Mouse (Mus musculus) G1E-ER4 (cell line): Measurements from ENCODE around the gene Macf1. TPM values are rescaled to one million over a fixed set of nuclear protein-coding genes. Genes with fewer than 3 reads are reported as not detected.

Experiments used
- GATA1 ChIP-seq: IDR thresholded peaks from one replicate; pipeline ENCODE4 v1.8.0; 2012; ENCODE audit warnings: low read length, inconsistent platforms
- polyA plus RNA-seq: library from polyadenylated mRNA; stranded (reverse); fragments of >175 nt; gene quantifications from 2 replicates; pipeline ENCODE4 v1.2.3, GENCODE M21; 2012

Macf1 gene
- polyA plus RNA-seq, 1 experiment, result 55.4 TPM

DNA sequence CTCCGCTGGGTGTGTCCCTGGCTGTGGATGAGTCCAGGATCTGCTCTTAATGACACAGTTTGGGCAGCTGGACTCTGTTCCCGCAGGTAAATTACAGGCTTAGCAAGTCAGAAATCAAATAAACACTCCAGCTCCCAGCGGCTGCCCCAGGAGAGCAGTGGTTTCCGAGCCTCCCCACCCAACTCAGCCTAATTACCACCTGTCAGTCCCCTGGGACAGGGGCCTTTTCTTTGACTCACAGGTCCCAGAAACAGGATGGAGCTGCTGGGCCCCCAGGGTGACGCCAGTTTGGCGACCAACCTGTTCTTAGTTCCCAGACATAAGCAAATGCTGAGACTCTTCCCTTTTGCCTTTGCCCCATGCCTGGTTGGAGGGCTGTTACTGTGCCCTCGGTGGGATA, 372.3 kb downstream of the Macf1 start:
- no peak for TF ChIP-seq GATA1

- TF ChIP-seq GATA1, result no peak
These were observed 375.9 kb downstream of the Macf1 start for GRCm38 (mm10) chr4:123308292-123308691.

- TF ChIP-seq GATA1, result no peak
These were observed 377.2 kb downstream of the Macf1 start for GRCm38 (mm10) chr4:123306999-123307398.

DNA sequence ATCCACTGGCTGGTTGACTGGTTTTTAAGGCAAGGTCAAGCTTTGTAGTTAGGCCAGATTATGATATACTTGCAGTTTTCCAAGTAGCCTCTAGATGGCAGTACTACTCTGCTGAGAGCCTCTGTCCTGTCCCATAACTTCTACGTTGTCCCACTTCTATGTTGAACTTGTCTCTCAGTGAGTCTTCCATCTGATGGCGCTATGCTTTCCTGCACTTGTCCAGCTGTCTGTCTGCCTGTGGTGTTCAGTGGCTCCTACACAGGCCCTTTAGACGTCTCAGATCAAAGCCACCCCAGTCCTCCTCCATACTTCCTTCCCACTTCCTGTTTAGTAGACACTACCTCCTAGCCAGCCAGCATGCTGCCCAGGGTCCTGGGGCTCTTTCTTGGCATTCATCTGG, 378.4 kb downstream of the Macf1 start:
- no peak for TF ChIP-seq GATA1

Other genes starting within 250 kb of the Macf1 start
- 109 and 129 TPM in 2 replicates for gene Ndufs5, start 33.8 kb upstream of the Macf1 start, polyA plus RNA-seq
- 201 and 281 TPM in 2 replicates for gene Akirin1, start 66.0 kb upstream of the Macf1 start, polyA plus RNA-seq
- not detected in 2 replicates for gene Rhbdl2, start 103.5 kb upstream of the Macf1 start, polyA plus RNA-seq
- gene 4933427I04Rik, start 175.3 kb upstream of the Macf1 start, polyA plus RNA-seq, result not detected in 2 replicates
- gene Mycbp, start 220.5 kb upstream of the Macf1 start, polyA plus RNA-seq, result 11.5 and 44.4 TPM in 2 replicates
- gene Rragc, start 233.1 kb upstream of the Macf1 start, polyA plus RNA-seq, result 25.2 and 31.9 TPM in 2 replicates
- gene 4930535I16Rik, start 233.7 kb upstream of the Macf1 start, polyA plus RNA-seq, result 0.32 TPM in 1 of 2 replicates, not detected in the other